Mouse (Mus musculus): ENCODE results near the gene Entpd3.
"Not testable (repeated sequence)": the region's sequence is repeated elsewhere in the genome, so short reads cannot be mapped to it uniquely, and the experiment has no call there.

Gene Entpd3

DNA sequence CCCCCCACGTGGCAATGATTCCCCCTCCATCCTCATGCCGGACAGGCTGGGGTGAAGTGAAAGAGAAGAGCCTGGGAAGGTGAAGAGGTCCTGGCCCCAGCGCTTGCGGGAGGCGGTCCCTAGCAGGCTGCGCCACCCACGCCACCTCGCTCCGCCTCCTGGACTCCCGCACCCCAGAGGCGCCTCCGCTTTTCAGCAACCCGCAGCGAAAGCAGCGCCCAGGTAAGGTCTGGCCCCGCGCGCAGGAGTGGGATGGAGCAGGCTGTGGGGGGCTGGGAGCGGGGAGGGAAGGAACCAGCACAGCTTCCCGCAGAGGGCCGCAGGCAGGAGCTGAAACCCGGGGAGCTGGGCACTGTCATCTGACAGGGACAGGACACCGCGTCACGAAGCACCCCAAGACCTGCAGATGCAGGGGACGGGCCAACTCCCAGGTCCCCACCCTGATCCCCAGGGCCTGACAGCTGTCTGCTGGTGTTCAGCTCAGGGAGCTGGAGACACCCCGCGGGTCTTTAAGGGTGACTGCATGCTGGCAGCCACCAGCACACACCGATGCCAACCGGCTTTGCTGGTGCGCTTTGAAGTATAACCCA is at the start of gene Entpd3:
Entpd3 (plus strand) TSS at position 157 of the 590 bp plus-strand sequence.
- DNase-seq (ENCODE audit: low spot score): no peak

DNA sequence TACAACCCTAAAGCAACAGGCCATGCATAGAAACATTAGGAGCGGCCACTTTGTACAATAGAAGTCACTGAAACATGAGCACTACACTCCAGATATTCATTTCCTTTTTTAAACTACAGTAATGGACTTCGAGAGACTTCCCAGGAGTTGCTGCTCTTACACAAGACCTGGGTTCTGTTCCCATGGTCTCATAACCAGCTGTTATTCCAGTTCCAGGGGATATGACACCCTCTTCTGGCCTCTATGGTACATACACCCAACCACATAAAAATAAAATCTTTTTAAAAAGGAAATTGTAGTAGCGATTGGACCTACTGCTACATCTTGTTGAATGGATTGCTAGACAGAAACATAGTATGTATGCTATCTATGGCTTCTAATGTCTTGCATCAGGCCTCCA is 48.1 kb upstream of the Entpd3 start:
- DNase-seq (ENCODE audit: low spot score): no peak

DNA sequence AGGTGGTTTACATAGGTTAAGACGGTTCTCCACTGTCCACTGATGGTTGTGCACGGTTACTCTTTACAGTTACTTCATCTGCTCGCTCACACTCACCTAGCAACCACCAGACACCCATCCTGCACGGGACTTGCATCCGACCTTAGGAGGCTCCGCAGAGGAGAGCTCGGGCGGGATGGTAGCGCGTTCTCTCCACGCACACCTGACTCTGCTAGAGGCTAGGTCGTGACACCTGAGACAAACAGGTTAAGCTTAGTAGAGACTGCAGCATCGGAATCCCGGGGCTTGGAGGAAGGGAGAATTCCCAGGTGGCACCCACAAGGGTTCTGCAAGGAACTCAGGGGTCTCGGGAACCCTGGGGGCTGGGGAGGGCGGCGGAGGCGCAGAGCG is 47.6 kb upstream of the Entpd3 start, which contains the start of gene Eif1b:
Eif1b (plus strand) TSS at position 223 of the 390 bp plus-strand sequence.
- DNase-seq (ENCODE audit: low spot score): no peak

DNA sequence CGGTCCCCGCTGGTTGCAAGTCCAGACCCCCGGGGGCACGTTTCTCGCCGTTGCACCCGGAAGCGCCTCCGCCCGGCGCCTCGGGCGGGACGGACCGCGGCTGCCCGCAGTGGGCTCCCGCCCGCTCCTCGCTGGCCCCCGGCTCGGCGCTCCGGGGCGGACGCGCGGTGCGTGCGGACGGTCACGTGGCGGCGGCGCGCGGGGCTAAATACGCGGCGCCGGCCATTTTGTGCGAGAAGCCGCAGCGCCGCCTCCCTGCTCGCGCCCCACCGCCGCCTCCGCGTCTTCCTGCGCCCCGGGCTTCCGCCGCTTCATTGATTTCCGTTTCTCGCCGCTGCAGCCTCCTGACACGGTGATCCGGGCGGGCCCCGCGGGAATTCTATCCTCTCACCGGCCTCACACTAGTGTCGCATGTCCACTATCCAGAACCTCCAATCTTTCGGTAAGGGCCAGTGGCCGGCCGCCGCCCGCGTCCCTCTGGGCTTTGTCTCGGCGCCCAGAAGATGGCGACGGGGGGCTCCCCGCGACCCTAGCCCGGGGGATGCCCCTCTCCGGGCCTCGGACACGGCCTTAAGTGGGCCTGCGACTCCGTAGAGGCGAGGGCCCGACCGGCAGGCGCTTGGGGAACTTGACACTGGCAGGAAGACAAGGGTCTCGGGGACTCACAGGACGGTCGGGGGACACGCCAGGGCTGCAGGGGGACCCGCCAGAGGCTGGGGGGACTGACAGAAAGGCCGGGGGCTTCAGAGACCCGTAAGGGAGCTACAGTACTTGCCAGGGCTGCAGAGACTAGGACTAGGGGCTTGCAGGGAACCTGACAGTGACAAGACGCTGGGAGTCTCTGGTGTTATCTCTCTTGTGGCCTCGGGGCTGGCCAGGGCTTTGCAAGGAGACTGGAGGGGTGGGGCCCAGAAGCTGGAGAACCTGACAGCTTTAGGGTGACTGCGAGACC is 46.9 kb upstream of the Entpd3 start:
- DNase-seq (ENCODE audit: low spot score): peak; percentile 61

DNA sequence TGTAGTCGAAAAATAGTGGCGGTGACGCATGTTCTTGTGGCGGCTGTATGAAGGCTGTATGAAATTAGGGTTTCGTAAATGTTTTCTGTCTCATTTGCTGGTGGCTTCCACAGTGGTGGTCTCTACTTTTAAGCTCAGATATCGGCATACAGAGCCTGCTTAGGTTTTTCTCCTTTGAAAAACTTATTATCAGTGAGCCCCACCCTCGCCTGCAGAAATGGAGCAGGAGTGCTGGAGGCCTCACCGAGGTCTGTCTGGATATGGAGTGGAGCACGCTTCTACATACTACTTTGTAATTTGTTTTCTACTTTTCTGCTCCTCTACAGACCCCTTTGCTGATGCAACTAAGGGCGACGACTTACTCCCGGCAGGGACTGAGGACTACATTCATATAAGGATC is 45.8 kb upstream of the Entpd3 start:
- DNase-seq (ENCODE audit: low spot score): no peak

DNA sequence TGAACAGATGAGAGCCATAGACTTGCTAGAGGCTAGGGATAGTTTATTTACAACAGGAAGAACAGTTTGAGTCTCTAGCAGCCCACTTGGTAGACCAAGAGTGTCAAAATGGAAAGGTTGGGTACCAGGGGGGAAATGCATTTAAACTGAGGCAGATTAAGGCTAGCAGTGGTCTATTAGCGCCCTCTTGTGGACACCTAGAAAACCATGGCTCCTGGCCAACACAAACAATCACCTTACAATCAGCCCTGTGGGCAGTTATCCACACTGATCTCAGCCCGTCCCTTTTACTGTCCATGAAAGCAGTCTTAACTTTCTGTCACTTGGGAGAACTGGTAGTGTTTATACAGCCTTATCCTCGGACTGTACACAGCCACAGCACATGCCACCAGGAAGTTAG is 42.9 kb upstream of the Entpd3 start:
- peak; percentile 72 for DNase-seq (ENCODE audit: low spot score)

DNA sequence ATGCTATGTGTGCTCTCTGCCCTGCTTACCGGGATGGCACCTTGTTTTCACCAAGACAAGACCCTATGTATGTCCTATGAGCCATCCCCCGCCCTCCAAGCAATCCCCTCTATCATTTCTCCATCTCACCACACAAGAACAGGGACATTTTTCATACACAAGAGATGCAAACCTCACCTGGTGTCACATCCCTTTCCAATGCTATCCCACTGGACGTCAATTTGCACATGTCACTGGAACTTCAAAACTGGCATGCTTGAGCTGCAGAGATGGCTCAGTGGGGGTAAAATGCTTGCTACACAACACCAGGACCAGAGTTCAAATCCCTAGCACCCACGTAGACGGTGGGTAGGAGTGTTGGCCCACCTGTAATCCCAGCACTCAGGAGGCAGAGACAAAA is 41.6 kb upstream of the Entpd3 start:
- DNase-seq (ENCODE audit: low spot score): no peak

DNA sequence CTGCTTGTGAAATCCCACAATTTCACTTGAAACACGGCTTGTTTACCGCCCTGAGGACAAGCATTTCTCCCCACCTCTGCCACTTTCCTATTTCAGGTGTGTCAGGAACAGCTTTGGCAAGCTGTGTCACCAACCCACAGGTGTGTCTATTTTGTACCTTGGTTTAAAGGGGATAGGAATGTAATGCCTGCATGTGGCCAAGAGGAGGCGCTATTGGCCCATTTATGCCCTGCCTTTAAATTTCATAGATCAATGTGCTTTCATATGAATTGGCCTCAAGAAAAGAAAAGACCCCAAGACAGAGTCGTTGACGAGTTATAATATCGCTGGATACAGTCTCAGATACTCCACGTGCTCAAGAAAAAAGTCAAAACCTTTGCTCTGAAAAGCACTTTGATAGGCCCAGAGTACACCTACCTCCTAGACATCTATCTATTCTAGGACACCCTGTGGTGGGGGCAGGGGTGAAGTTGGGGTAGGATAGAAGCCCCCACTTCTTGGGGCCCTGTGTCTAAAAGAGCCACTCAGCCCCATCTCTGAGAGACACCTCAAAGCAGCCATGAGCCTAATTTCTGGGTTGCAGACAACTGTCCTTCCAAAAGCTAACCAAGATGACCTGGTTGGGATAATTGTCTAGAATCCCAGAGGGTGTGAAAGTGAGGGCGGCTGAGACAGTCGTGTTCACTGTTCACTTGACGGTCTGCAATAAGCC is 38.3 kb upstream of the Entpd3 start:
- DNase-seq (ENCODE audit: low spot score): no peak

DNA sequence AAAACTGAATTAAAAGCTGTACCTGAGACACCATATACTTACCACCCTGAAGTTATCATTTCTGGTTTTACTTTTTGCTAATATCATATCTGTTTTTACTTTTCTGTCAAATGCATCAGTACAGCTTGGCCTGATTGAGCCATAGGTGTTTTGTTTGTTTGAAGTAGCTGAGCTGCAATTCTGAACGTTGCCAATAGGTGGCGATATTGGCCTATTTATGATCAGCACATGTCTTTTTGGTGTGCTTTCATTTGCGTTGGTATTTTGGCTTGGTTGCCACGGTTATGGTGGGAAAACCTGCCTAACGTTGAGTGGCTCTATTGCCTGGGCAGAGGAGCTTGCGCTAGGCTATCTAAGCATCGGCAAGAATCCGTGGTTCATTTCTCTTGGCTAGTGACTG is 37.6 kb upstream of the Entpd3 start:
- peak; percentile 67 for DNase-seq (ENCODE audit: low spot score)

DNA sequence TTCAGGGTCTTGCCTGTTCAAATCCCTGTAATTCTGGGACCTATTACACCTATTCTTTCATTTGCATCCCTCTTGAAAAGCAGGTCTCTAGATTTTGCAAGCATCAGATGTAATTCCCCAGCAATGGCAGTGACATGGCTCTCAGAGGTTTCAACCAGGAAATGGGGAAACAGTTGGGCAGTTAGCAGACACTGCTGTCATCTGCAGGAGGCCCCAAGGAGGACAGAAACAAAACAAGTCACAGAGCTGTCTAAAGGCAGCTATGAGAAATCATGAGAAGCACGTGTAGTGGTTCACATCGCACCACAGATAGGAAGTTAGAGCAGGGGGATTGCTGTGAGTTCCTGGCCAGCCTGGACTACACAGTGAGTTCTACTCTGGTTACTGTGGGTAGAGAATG is 35.2 kb upstream of the Entpd3 start:
- no peak for DNase-seq (ENCODE audit: low spot score)

DNA sequence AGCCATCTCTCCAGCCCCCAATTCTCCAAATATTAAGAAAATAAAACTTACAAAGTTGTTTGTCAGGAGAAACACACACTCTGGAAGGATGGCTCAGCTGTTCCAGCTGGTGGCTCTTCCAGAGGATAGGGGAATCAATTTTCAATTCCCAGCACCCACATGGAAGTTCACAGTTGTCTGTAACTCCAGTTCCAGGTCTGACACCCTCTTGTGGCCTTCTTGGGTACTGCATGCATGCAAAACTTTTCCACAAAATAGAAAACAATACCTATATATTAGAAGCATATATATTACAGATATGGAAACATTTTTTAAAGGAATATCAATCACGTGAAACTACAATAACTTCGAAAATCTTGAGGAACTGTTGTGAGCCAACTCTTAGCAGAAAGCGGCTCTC is 27.8 kb upstream of the Entpd3 start:
- peak; percentile 21 for DNase-seq (ENCODE audit: low spot score)

DNA sequence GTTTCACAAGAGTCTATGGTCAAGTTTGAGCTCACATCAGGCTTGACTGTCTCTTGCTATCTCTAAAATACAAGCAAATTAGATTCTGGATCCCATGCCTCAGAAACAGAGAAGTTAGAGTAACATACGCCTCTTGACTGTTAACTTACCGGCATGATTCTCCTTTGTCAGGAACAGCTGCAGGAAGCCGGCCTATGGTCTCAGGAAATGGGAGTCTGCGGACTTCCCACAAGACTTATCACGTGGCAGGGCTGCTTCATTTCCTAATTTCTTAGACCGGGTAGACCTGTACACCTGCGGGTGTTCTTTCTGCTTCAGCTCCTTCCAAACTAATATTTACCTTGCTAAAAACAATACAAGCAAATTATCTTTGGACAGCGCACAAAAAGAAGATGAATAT is 22.9 kb upstream of the Entpd3 start:
- DNase-seq (ENCODE audit: low spot score): no peak

DNA sequence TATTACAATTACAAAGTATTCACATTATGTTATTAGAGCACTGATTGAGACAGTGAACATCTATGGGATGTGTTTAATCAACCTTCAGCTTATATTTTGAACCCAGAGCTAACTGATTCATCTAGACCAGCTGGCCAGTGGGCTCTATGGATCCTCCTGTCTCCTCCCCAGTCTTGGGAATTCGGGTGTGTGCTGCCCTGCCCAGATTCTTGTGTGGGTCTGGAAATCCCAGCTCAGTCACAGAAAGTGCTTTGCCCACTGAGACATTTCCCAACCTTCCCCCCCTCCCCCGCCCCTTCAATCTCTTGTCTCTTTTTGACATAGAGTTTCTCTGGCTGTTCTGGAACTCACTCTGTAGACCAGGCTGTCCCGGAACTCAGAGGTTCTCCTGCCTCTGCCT is 20.7 kb upstream of the Entpd3 start:
- DNase-seq (ENCODE audit: low spot score): no peak

DNA sequence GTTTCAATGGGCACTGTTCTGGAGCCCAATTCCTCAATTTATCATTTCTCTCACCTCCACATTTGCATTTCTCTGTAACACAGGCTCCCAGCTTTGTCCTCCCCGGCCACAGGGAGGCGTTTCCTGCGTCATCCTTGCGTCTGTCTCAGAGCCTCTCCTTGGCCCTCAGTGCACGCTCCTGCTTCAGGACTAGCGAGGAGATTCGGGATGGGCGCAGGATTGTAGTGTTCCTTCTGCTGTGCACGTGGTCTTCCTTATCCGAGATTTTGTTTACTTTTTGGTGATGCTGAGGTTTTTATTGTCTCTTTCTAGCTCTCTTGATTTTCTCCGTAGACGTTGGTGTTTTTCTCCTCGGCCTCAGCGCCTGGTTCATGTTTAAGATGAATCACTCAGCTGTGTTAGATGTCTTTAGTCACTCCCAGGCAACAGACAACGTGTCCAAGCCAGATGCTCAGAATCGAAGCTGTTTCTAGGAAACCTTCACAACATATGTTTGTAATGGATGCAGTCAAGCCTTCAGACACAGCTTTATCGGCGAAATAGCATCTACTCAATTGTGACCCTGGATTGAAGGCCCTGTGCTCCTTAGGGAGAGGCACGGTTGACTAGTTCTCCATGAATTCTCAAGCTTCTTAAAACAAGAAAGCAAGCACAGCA is 20.0 kb upstream of the Entpd3 start:
- no peak for DNase-seq (ENCODE audit: low spot score)

DNA sequence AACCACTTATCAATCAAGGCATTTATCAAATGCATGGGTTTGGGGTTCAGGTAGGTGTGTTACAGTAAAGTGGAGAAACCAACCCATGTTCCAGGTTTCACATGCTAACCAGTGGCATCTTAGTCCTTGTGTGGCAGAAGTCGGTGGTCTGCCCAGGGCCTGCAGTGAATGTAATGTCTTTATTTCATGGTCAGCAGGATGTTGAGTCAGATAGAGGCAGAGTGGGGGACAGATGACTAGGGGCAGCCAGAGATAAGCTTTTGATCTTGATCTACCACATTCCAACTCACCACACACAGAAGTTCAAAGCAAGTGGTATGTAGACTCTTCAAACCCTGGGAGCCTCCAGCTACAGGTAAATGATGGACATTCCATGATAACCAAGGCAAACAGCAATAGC is 18.5 kb upstream of the Entpd3 start:
- DNase-seq (ENCODE audit: low spot score): no peak

DNA sequence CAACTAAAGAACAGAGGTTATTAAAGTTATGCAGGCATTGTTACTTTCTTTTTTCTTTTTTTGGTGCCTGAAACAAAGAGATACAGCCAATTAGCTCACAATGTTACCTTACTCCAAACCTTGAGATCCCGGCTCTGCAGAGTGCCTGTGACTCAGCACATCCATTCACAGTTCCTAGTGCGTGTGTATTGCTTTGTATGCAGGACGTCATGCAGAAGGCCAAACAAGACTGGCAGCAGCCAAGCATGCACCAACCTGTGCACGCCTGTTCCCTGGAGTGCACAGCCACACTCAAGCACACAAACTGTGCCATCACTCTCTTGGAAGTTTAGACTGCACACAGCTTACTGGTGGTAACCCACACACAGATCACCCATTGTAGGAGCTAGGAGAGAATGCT is 12.3 kb upstream of the Entpd3 start:
- no peak for DNase-seq (ENCODE audit: low spot score)

DNA sequence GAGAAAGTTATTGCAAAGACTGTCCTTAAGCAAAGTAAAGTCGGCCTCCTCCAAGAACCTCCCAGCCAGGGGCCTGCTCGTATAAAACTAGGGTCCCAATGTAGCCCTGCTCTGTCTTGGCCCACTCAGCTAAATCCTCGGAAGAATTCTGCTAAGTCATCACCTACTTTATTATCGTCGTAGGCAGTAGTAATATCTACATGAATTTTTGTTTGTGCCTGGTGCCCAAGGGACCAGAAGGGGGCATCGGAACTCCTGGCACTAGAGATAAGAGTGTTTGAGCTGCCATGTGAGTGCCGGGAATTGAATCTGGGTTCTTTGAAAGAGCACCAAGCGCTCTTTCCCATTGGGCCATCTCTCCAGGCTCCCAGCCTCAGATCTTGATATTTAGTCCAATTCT is 11.7 kb upstream of the Entpd3 start:
- no peak for DNase-seq (ENCODE audit: low spot score)

DNA sequence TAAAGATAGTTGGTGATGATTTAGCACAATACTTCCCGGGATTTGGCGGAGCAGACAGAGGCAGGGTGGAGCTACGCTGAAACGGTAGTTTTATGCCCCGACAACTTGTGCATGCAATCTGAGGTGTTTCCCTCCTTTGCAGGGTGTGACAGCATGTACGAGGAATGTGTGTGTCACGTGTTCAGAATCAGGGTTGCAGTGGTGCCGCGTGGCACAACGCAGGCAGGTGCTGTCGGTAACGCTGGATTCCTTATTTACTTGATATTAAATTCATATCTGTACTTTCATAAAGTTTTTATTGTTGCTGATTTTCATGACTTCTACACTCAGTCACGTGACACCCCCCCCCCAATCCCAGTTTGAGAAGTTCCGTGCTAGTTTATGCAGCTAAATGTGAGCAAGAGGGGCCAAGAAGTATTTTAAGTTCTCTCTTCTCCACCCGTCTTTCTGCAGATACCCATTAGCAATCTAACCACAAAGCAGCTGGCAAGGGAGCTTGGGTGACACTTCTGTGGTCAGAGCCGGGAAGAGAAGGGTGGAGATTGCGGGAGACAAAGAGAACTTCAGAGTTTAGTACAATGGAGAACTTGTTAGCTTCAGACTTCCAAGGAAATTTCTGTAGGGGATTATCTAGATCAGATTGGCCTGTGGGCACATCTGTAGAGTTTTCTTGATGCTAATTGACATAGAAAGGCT is 10.7 kb upstream of the Entpd3 start:
- no peak for DNase-seq (ENCODE audit: low spot score)

DNA sequence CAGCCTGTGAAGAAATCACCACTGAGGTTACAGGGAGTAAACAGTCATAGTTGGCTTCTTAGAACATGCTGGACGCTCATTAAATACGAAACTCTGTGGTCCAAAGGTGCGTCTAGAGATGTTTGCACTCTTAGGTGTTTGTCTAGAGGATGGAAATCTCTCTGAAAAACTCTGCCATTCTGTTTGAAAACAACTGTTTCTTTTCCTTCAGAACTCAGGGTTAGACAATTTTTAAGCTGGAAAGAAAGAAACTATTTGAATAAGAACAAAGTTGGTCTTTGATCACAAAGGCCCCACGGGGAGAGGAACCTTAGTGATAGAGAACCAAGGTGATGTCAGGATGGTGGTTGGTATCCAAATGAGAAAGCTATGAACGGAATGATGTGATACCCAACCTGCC is 9.1 kb upstream of the Entpd3 start:
- DNase-seq (ENCODE audit: low spot score): no peak

DNA sequence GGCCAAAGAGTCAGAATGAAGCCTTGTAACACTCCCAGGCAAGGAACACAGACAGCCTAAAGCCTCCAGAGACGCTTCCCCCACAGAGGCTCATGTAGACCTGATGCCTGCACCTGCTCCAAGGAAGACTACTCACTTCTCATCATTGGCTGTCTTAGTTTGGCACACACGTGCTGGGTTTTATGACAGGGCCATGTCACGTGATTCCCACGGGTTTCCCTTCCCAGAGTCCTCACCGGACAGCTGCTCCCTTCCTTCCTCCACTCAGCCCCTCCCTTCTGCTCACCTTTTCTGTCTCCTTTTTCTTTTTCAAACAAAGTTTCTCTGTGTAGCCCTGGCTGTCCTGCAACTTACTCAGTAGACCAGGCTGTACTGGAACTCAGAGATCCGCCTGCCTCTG is 7.6 kb upstream of the Entpd3 start:
- DNase-seq (ENCODE audit: low spot score): no peak

DNA sequence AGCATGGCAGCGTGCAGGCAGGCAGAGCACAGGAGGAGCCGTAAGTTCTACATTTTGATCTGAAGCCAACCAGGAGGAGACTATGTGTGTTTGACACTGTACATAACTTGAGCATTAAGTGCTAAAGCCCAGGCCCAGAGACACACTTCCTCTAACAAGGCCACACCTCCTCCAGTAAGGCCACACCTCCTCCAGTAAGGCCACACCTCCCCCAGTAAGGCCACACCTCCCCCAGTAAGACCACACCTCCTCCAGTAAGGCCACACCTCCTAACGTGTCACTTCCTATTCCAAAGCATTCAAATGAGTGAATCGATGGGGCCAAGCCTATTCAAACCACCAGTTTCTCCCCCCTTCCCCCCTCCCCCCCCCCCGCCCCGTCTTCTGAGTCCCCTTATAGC is 6.9 kb upstream of the Entpd3 start:
- DNase-seq (ENCODE audit: low spot score): no peak

DNA sequence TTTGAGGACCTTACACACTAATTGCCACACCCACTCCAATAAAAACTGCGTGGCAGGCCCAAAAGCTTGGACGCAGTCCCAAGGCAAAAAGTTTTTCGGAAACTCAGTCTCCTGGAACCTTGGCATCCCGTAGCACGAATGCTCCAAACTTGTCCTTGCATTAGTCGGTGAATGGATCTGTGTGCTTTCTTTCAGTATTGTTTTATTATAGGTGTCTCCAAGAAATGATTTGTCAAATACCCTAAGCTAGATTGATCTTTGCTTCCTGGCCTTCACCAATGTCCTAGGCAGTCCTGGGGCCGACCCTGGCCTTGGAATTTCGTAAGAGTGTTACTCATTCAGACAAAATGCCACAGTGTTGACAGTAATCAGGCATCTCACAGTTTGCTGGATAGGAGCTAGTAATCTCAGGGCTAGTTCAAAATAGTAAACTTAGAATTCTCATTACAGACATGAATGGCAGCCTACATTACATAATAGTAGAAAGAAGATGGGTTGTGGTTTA is 6.1 kb upstream of the Entpd3 start:
- DNase-seq (ENCODE audit: low spot score): not testable (repeated sequence)

All from ovary, postnatal 14 days (tissue).